Mouse (Mus musculus): ENCODE measurements around the gene Scgb1b19. TPM values are rescaled to one million over a fixed set of nuclear protein-coding genes. Genes with fewer than 3 reads are reported as not detected.

Gene Scgb1b19
- not detected in 2 replicates for polyA plus RNA-seq (2012)

GRCm38 (mm10) chr7:33286991-33287390 lies at the start of gene Scgb1b19:
Gene Scgb1b19, plus strand, starts transcription at chr7:33287291.

GRCm38 (mm10) chr7:33280238-33280637 lies 6.9 kb upstream of the Scgb1b19 start, which contains the start of gene Scgb2b19:
Gene Scgb2b19, minus strand, starts transcription at chr7:33280338.

Other genes with a start within 250 kb of the Scgb1b19 start
- not detected in 2 replicates for gene Scgb2b17, start 230.7 kb upstream of the Scgb1b19 start, polyA plus RNA-seq (2012)
- not detected in 2 replicates for gene Scgb1b17, start 223.8 kb upstream of the Scgb1b19 start, polyA plus RNA-seq (2012)
- not detected in 2 replicates for gene Scgb2b18, start 113.4 kb upstream of the Scgb1b19 start, polyA plus RNA-seq (2012)
- not detected in 2 replicates for gene Scgb1b18, start 101.7 kb upstream of the Scgb1b19 start, polyA plus RNA-seq (2012)
- gene Scgb2b19, start 7.0 kb upstream of the Scgb1b19 start, polyA plus RNA-seq (2012), result not detected in 2 replicates
- not detected in 2 replicates for gene Scgb2b20, start 79.0 kb downstream of the Scgb1b19 start, polyA plus RNA-seq (2012)
- not detected in 2 replicates for gene Scgb1b20, start 85.9 kb downstream of the Scgb1b19 start, polyA plus RNA-seq (2012)
- not detected in 2 replicates for gene Scgb2b21, start 233.2 kb downstream of the Scgb1b19 start, polyA plus RNA-seq (2012)